Mouse (Mus musculus) lung, postnatal 36 days (tissue): Measurements from ENCODE around the gene Tmem176a.

Experiments
- DNase-seq: peaks from one replicate; pipeline ENCODE4 v3.0.0; 2022; ENCODE audit warnings: mixed read lengths

Tmem176a gene

GRCm38 (mm10) chr6:48894938-48895818 lies 54.5 kb downstream of the Tmem176a start:
- DNase-seq = no peak

GRCm38 (mm10) chr6:48895941-48896340 lies 55.2 kb downstream of the Tmem176a start:
- DNase-seq = no peak
